Mouse (Mus musculus): ENCODE data around the gene Wwox. TPM values are rescaled to one million over a fixed set of nuclear protein-coding genes. Genes with fewer than 3 reads are reported as not detected.

The Wwox gene
- polyA plus RNA-seq, 2 experiments, result 2.5 to 2.6 TPM

DNA sequence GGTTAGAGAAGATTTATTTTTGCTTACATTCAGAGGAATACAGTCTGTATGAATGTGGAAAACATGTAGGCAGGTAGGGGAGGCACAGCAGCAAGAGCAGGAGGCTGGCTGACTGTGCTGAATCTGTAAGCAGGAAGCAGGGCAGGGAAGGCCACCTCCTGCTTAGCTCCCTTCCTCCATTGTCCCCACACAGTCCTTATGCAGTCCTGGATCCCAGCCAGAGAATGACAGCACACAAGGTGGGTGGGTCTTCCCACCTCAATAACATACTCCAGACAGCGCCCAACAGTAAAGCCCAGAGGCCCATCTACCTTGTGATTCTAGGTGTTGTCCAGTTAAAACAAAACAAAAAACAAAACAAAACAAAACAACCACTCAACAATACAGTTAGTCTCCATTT is 593.7 kb downstream of the Wwox start:
- H3K4me1 ChIP-seq (replicated peaks; ENCODE audit: control insufficient read depth in 2 of 2, insufficient read depth in 2 of 2, low read length in 1 of 2), result no peaks in the 10 kb centered on the region
- DNase-seq (ENCODE audit: low read depth in 3 of 3, low spot score in 3 of 3), result no peak
- no peak overlapping the region for H3K4me2 ChIP-seq (ENCODE audit: low read depth)
- no peak overlapping the region for H3K4me3 ChIP-seq (ENCODE audit: insufficient read depth in 1 of 2, low read depth in 2 of 2, low read length in 2 of 2)
- no peaks in the 10 kb centered on the region for H3K9me3 ChIP-seq (ENCODE audit: control insufficient read depth, low read length)
- H3K36me3 ChIP-seq (replicated peaks; ENCODE audit: control insufficient read depth, insufficient read depth, low read depth), result no peaks in the 10 kb centered on the region
- no peak overlapping the region for H3K9ac ChIP-seq (replicated peaks)
- no peak for ATAC-seq (ENCODE audit: insufficient read depth)
- H3K27me3 ChIP-seq (ENCODE audit: control insufficient read depth, insufficient read depth, low read length), result no peaks in the 10 kb centered on the region
- TF ChIP-seq EP300 (IDR thresholded peaks at IDR 0.05; ENCODE audit: low read depth) (no peak), CTCF (IDR thresholded peaks at IDR 0.05; ENCODE audit: low read depth) (no peak)
- 67% methylated on average over 1 of the region's 1 CpGs for WGBS (ENCODE audit: insufficient replicate concordance)
- H3K27ac ChIP-seq, result no peak overlapping the region

DNA sequence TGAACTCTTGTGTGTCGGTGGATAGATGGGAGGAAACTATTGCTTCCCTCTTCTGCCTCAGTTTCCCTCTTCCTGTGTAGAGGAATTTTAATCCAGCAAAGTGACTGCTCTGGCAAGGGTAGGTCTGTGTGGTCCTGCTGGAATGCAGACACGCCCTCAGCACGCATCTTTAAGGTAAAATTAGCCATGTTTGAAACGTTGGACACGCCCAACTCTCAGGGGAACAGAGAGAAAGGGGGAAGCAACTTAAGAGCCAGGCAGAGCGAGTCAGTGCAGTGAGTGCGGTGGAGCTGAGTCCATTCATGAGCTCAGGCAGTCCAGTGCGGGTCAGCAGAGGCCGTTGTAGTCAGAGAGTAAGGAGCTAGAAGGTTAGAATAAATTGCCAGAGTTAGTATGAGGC is 596.6 kb downstream of the Wwox start:
- Histone ChIP-seq H3K27ac (no peak overlapping the region), H3K9ac (replicated peaks) (no peak overlapping the region), H3K36me3 (replicated peaks; ENCODE audit: control insufficient read depth, insufficient read depth, low read depth) (no peaks in the 10 kb centered on the region), H3K4me2 (ENCODE audit: low read depth) (no peak overlapping the region), H3K9me3 (ENCODE audit: control insufficient read depth, low read length) (no peaks in the 10 kb centered on the region), H3K4me3 (ENCODE audit: insufficient read depth in 1 of 2, low read depth in 2 of 2, low read length in 2 of 2) (no peak overlapping the region), H3K4me1 (replicated peaks; ENCODE audit: control insufficient read depth in 2 of 2, insufficient read depth in 2 of 2, low read length in 1 of 2) (no peaks in the 10 kb centered on the region), H3K27me3 (ENCODE audit: control insufficient read depth, insufficient read depth, low read length) (no peaks in the 10 kb centered on the region)
- WGBS (ENCODE audit: insufficient replicate concordance), result 62% methylated on average over 9 of the region's 9 CpGs
- ATAC-seq (ENCODE audit: insufficient read depth) (no peak), DNase-seq (ENCODE audit: low read depth in 3 of 3, low spot score in 3 of 3) (no peak)
- no peak for TF ChIP-seq EP300 (IDR thresholded peaks at IDR 0.05; ENCODE audit: low read depth)
- no peak for TF ChIP-seq CTCF (IDR thresholded peaks at IDR 0.05; ENCODE audit: low read depth)

DNA sequence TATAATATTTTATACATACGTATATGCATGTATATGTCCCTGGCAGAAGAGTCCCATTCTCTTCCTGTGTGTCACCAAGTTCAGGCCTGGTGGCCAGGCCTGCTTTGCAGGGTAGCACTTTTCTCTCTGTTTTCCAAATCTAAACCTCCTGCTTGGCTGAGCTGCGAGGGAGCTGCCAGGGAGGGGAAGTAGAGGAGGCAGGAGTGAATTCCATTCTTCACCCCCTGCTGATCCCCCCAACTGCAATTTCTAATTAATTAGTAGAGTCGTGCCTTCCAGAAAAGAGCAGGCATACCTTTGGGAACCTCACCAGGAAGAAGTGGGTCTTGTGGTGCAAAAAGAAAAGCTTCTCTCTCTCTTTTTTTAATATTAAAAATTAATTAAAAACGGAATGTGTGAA is 599.0 kb downstream of the Wwox start:
- Histone ChIP-seq H3K9me3 (ENCODE audit: control insufficient read depth, low read length) (no peaks in the 10 kb centered on the region), H3K4me1 (replicated peaks; ENCODE audit: control insufficient read depth in 2 of 2, insufficient read depth in 2 of 2, low read length in 1 of 2) (no peaks in the 10 kb centered on the region), H3K27ac (no peak overlapping the region), H3K9ac (replicated peaks) (no peak overlapping the region), H3K36me3 (replicated peaks; ENCODE audit: control insufficient read depth, insufficient read depth, low read depth) (no peaks in the 10 kb centered on the region), H3K27me3 (ENCODE audit: control insufficient read depth, insufficient read depth, low read length) (no peaks in the 10 kb centered on the region), H3K4me3 (ENCODE audit: insufficient read depth in 1 of 2, low read depth in 2 of 2, low read length in 2 of 2) (no peak overlapping the region), H3K4me2 (ENCODE audit: low read depth) (no peak overlapping the region)
- ATAC-seq (ENCODE audit: insufficient read depth) (no peak), DNase-seq (ENCODE audit: low read depth in 3 of 3, low spot score in 3 of 3) (no peak)
- TF ChIP-seq EP300 (IDR thresholded peaks at IDR 0.05; ENCODE audit: low read depth) (no peak), CTCF (IDR thresholded peaks at IDR 0.05; ENCODE audit: low read depth) (no peak)
- 43% methylated on average over 4 of the region's 4 CpGs for WGBS (ENCODE audit: insufficient replicate concordance)

DNA sequence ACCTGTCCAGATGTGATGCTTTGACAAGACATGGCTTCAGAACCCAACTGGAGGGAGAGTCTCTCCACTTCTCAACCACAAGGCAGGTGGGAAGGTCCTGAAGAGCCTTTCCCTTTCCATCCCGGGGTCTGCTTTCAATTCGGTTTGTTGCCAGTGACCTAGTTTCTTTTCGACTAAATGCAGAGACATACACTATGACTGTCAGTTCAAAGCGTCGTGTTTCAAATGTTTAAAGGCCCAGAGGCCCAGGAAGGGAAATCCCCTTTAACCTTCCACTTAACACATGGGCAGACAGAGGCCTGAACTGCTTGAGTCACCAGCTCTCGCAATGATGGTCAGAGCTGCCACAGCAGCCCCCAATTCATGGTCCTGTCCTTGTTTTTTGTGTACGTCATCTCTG is 606.3 kb downstream of the Wwox start:
- H3K9me3 ChIP-seq (ENCODE audit: control insufficient read depth, low read length), result no peaks in the 10 kb centered on the region
- 57% methylated on average over 7 of the region's 7 CpGs for WGBS (ENCODE audit: insufficient replicate concordance)
- DNase-seq (ENCODE audit: low read depth in 3 of 3, low spot score in 3 of 3), result no peak
- H3K4me2 ChIP-seq (ENCODE audit: low read depth), result no peak overlapping the region
- no peaks in the 10 kb centered on the region for H3K27me3 ChIP-seq (ENCODE audit: control insufficient read depth, insufficient read depth, low read length)
- no peak overlapping the region for H3K27ac ChIP-seq
- H3K4me1 ChIP-seq (replicated peaks; ENCODE audit: control insufficient read depth in 2 of 2, insufficient read depth in 2 of 2, low read length in 1 of 2), result peaks cover 0 to 3% of the 10 kb centered on the region in 2 experiments; a peak in 1 of 4 replicates
- TF ChIP-seq EP300 (IDR thresholded peaks at IDR 0.05; ENCODE audit: low read depth) (no peak), CTCF (IDR thresholded peaks at IDR 0.05; ENCODE audit: low read depth) (no peak)
- no peaks in the 10 kb centered on the region for H3K36me3 ChIP-seq (replicated peaks; ENCODE audit: control insufficient read depth, insufficient read depth, low read depth)
- no peak overlapping the region for H3K9ac ChIP-seq (replicated peaks)
- ATAC-seq (ENCODE audit: insufficient read depth), result no peak
- H3K4me3 ChIP-seq (ENCODE audit: insufficient read depth in 1 of 2, low read depth in 2 of 2, low read length in 2 of 2), result no peak overlapping the region

DNA sequence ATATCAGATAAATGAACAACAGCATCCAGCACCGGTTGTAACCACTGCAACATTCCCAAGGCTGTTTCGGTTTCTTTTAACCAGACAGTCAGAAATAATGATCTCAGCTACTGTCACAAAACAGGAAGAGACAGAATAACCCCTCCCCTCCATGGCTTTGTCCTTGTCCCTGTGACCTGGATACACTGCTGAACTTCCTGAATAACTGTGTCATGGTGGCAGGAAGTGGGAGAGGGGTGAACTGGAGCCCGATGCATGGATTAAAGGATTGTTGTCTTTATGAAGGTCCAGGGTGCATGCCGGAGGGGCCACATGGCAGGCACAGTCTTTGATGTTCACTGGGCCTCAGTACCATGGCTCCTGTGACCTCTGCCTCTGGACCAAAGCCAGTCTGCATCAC is 607.0 kb downstream of the Wwox start:
- H3K4me1 ChIP-seq (replicated peaks; ENCODE audit: control insufficient read depth in 2 of 2, insufficient read depth in 2 of 2, low read length in 1 of 2), result peaks cover 0 to 3% of the 10 kb centered on the region in 2 experiments; a peak in 1 of 4 replicates
- no peaks in the 10 kb centered on the region for H3K9me3 ChIP-seq (ENCODE audit: control insufficient read depth, low read length)
- H3K27me3 ChIP-seq (ENCODE audit: control insufficient read depth, insufficient read depth, low read length), result no peaks in the 10 kb centered on the region
- H3K36me3 ChIP-seq (replicated peaks; ENCODE audit: control insufficient read depth, insufficient read depth, low read depth), result no peaks in the 10 kb centered on the region
- ATAC-seq (ENCODE audit: insufficient read depth) (peak; percentile 11; the same call in 1 of the 2 replicates), DNase-seq (ENCODE audit: low read depth in 3 of 3, low spot score in 3 of 3) (no peak)
- WGBS (ENCODE audit: insufficient replicate concordance), result 39% methylated on average over 4 of the region's 4 CpGs
- no peak overlapping the region for H3K4me3 ChIP-seq (ENCODE audit: insufficient read depth in 1 of 2, low read depth in 2 of 2, low read length in 2 of 2)
- TF ChIP-seq EP300 (IDR thresholded peaks at IDR 0.05; ENCODE audit: low read depth) (no peak), CTCF (IDR thresholded peaks at IDR 0.05; ENCODE audit: low read depth) (no peak)
- H3K9ac ChIP-seq (replicated peaks), result no peak overlapping the region
- no peak overlapping the region for H3K4me2 ChIP-seq (ENCODE audit: low read depth)
- H3K27ac ChIP-seq, result no peak overlapping the region

All from liver, embryonic 14.5 days (tissue).